Mouse (Mus musculus) lung, postnatal 10 days (tissue): ENCODE measurements at regions not wholly inside any gene's neighbourhood (a gene's known extent, or its start where the extent isn't known, plus 50 kb on each side); places are given as distances from the start of the nearest gene placed in this dataset.

Source experiments
- DNase-seq: peaks from one replicate; pipeline ENCODE4 v3.0.0; 2021

- no peak for DNase-seq
Measured at GRCm38 (mm10) chr4:97283099-97283498, 100.1 kb upstream of the Gm10192 start.

- peak; percentile 8 for DNase-seq
Measured at GRCm38 (mm10) chr4:97282643-97283042, 99.7 kb upstream of the Gm10192 start.

GRCm38 (mm10) chr4:97281126-97281779 is 98.3 kb upstream of the Gm10192 start:
- no peak for DNase-seq

GRCm38 (mm10) chr4:97280712-97281111 is 97.7 kb upstream of the Gm10192 start:
- no peak for DNase-seq

GRCm38 (mm10) chr4:97236945-97237344 is 54.0 kb upstream of the Gm10192 start:
- no peak for DNase-seq

- no peak for DNase-seq
Measured at GRCm38 (mm10) chr4:97236384-97236783, 53.4 kb upstream of the Gm10192 start.

- DNase-seq: no peak
Measured at GRCm38 (mm10) chr4:97235945-97236383, 53.0 kb upstream of the Gm10192 start.
